Mouse (Mus musculus): ENCODE measurements around the gene Lss. TPM values are rescaled to one million over a fixed set of nuclear protein-coding genes. Genes with fewer than 3 reads are reported as not detected.

Gene Lss
- total and polyA plus RNA-seq, 3 experiments: 20.5 to 64.1 (median 46.6) TPM

DNA sequence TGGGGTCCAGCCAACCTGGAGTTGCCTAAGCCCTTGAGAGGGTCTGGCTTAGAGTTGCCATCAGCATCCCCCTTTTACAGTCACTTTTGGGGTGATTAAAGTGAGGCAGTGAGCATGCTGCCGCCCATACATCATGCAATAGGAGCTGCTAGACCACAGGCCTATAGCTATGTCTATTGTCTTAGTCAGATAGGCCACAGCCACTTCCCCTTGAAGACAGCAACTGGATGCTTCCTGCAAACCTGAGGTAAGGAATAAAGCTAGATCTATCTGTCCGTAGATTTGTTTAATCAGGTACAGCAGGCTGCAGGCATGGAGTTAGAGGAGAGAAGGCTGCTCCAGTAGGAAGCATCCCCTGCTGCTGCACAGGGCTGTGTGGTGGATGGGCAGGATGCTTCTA lies 39.7 kb downstream of the Lss start:
- Histone ChIP-seq H3K4me1 (ENCODE audit: insufficient read depth, low read depth, low read length) (no peaks in the 10 kb centered on the region), H3K36me3 (replicated peaks) (no peaks in the 10 kb centered on the region), H3K9me3 (replicated peaks) (no peaks in the 10 kb centered on the region), H3K4me3 (ENCODE audit: low read depth, low read length) (no peak overlapping the region), H3K27me3 (ENCODE audit: insufficient read depth, low read length) (peaks cover 16% of the 10 kb centered on the region)
- no peak for TF ChIP-seq GATA2 (IDR thresholded peaks at IDR 0.05; ENCODE audit: borderline replicate concordance, low read depth, low read length)
- DNase-seq (ENCODE audit: low spot score): no peak
- no peak for ATAC-seq (ENCODE audit: extremely low read depth, insufficient number of reproducible peaks, low FRiP score, poor library complexity, severe bottlenecking)

DNA sequence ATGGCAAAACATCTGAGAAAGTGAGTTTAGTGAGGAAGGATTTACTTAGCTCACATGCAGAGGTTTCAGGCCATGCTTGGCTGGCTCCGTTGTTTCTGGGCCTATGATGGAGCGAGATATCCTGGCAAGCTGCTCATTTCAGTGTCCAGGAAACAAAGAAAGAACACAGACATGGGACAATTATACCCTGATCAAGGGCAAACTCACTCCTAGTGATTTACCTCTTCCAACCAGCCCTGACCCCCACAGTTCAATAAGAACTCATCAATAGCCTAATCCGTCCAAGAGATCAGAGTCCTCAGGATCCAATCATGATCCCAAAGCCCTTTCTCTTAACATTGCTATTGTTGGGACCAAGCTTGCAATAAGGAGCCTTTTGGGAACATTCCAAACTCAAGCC lies 40.8 kb downstream of the Lss start:
- TF ChIP-seq CTCF (IDR thresholded peaks at IDR 0.05; ENCODE audit: low read depth, low read length) (no peak), POLR2AphosphoS5 (IDR thresholded peaks at IDR 0.05; ENCODE audit: insufficient replicate concordance, low read depth, low read length) (no peak), GATA1 (IDR thresholded peaks at IDR 0.05; ENCODE audit: borderline replicate concordance, low read length) (no peak), GATA2 (IDR thresholded peaks at IDR 0.05; ENCODE audit: borderline replicate concordance, low read depth, low read length) (no peak), TAL1 (conservative IDR thresholded peaks at IDR 0.05; ENCODE audit: low read depth, low read length) (no peak)
- ATAC-seq (ENCODE audit: extremely low read depth, insufficient number of reproducible peaks, low FRiP score, poor library complexity, severe bottlenecking) (no peak), DNase-seq (ENCODE audit: low spot score) (no peak)
- no peaks in the 10 kb centered on the region for H3K36me3 ChIP-seq (replicated peaks)
- peaks cover 3% of the 10 kb centered on the region; the same call in 1 of the 2 replicates for H3K4me1 ChIP-seq (ENCODE audit: insufficient read depth, low read depth, low read length)
- H3K27me3 ChIP-seq (ENCODE audit: insufficient read depth, low read length): peaks cover 21% of the 10 kb centered on the region
- no peak overlapping the region for H3K4me3 ChIP-seq (ENCODE audit: low read depth, low read length)
- no peaks in the 10 kb centered on the region for H3K9me3 ChIP-seq (replicated peaks)

DNA sequence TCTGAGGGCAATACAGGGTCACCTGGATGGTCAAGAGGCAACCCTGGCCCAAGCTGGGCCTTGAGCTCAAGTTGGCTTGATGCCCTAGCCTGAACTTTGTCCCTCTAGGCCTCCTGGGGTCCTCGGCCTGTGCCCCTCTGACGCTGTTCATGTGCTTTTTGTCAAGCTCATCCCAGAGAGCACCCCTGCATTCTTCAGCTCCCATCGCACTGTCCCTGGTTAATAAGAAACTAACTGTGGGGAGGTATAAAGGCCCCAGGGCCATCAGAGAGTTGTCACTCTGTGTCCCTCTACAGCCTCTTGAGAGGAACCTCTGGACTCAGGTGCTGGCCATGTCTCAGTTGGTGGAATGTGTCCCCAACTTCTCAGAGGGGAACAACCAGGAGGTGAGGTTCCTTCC lies 44.0 kb downstream of the Lss start, which contains the start of gene Ftcd:
Gene Ftcd, plus strand, starts transcription at position 275 of the 400 bp plus-strand sequence.
- DNase-seq (ENCODE audit: low spot score): no peak
- Histone ChIP-seq H3K9me3 (replicated peaks) (no peaks in the 10 kb centered on the region), H3K4me3 (ENCODE audit: low read depth, low read length) (no peak within 1 kb of the TSS), H3K36me3 (replicated peaks) (no peaks in the 10 kb centered on the region), H3K27me3 (ENCODE audit: insufficient read depth, low read length) (peaks cover 16% of the 10 kb centered on the region), H3K4me1 (ENCODE audit: insufficient read depth, low read depth, low read length) (peaks cover 3% of the 10 kb centered on the region; the same call in 1 of the 2 replicates)
- ATAC-seq (ENCODE audit: extremely low read depth, insufficient number of reproducible peaks, low FRiP score, poor library complexity, severe bottlenecking): no peak
- TF ChIP-seq GATA1 (IDR thresholded peaks at IDR 0.05; ENCODE audit: borderline replicate concordance, low read length) (no peak), GATA2 (IDR thresholded peaks at IDR 0.05; ENCODE audit: borderline replicate concordance, low read depth, low read length) (no peak), CTCF (IDR thresholded peaks at IDR 0.05; ENCODE audit: low read depth, low read length) (no peak), POLR2AphosphoS5 (IDR thresholded peaks at IDR 0.05; ENCODE audit: insufficient replicate concordance, low read depth, low read length) (no peak), TAL1 (conservative IDR thresholded peaks at IDR 0.05; ENCODE audit: low read depth, low read length) (no peak)

DNA sequence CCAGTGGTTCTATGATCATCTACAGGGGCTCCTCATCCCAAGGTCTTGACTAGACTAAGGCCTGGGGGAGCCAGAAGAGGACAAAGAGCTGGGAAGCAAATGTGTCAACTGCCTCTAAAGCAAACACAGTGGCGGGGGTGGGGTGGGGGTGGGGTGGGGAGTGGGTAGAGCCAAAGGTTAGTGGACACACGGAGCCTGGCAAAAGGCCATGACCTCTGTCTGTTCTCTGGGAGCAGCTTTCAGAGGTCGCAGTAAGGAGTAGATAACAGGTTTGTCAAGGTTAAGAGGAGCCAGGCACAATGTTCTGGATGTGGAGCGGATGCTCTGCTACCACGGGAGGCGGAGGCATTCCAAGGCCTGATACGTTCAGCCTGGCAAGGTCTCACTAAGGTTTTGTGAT lies 45.5 kb downstream of the Lss start:
- DNase-seq (ENCODE audit: low spot score) (no peak), ATAC-seq (ENCODE audit: extremely low read depth, insufficient number of reproducible peaks, low FRiP score, poor library complexity, severe bottlenecking) (no peak)
- H3K9me3 ChIP-seq (replicated peaks): no peaks in the 10 kb centered on the region
- H3K4me3 ChIP-seq (ENCODE audit: low read depth, low read length): no peak overlapping the region
- peaks cover 3% of the 10 kb centered on the region; the same call in 1 of the 2 replicates for H3K4me1 ChIP-seq (ENCODE audit: insufficient read depth, low read depth, low read length)
- peaks cover 16% of the 10 kb centered on the region for H3K27me3 ChIP-seq (ENCODE audit: insufficient read depth, low read length)
- TF ChIP-seq GATA2 (IDR thresholded peaks at IDR 0.05; ENCODE audit: borderline replicate concordance, low read depth, low read length) (no peak), POLR2AphosphoS5 (IDR thresholded peaks at IDR 0.05; ENCODE audit: insufficient replicate concordance, low read depth, low read length) (no peak), CTCF (IDR thresholded peaks at IDR 0.05; ENCODE audit: low read depth, low read length) (no peak), GATA1 (IDR thresholded peaks at IDR 0.05; ENCODE audit: borderline replicate concordance, low read length) (no peak), TAL1 (conservative IDR thresholded peaks at IDR 0.05; ENCODE audit: low read depth, low read length) (no peak)
- H3K36me3 ChIP-seq (replicated peaks): no peaks in the 10 kb centered on the region

DNA sequence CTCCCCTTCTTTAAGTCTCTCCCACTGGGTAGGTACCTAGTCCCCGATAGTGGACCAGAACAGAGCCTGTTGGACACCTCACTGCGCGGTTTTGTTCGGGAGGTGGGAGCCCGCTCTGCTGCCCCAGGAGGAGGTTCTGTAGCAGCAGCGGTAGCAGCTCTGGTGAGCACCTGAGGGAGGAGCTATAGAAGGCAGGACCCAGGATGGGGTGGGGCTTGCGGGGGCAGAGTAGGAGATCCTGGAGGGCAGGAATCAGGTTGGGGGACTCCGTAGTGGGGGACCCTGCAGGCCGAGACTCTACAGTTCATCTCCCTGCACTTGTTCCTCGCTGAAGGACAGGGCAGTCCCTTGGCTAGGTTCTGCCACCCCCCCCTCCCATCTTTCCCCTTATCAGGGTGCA lies 52.8 kb downstream of the Lss start:
- H3K9me3 ChIP-seq (replicated peaks): no peaks in the 10 kb centered on the region
- no peak overlapping the region for H3K4me3 ChIP-seq (ENCODE audit: low read depth, low read length)
- ATAC-seq (ENCODE audit: extremely low read depth, insufficient number of reproducible peaks, low FRiP score, poor library complexity, severe bottlenecking) (no peak), DNase-seq (ENCODE audit: low spot score) (no peak)
- H3K36me3 ChIP-seq (replicated peaks): no peaks in the 10 kb centered on the region
- peaks cover 11% of the 10 kb centered on the region; the same call in 1 of the 2 replicates for H3K27me3 ChIP-seq (ENCODE audit: insufficient read depth, low read length)
- TF ChIP-seq GATA2 (IDR thresholded peaks at IDR 0.05; ENCODE audit: borderline replicate concordance, low read depth, low read length) (no peak), GATA1 (IDR thresholded peaks at IDR 0.05; ENCODE audit: borderline replicate concordance, low read length) (no peak), TAL1 (conservative IDR thresholded peaks at IDR 0.05; ENCODE audit: low read depth, low read length) (no peak), CTCF (IDR thresholded peaks at IDR 0.05; ENCODE audit: low read depth, low read length) (no peak), POLR2AphosphoS5 (IDR thresholded peaks at IDR 0.05; ENCODE audit: insufficient replicate concordance, low read depth, low read length) (no peak)
- no peaks in the 10 kb centered on the region for H3K4me1 ChIP-seq (ENCODE audit: insufficient read depth, low read depth, low read length)

DNA sequence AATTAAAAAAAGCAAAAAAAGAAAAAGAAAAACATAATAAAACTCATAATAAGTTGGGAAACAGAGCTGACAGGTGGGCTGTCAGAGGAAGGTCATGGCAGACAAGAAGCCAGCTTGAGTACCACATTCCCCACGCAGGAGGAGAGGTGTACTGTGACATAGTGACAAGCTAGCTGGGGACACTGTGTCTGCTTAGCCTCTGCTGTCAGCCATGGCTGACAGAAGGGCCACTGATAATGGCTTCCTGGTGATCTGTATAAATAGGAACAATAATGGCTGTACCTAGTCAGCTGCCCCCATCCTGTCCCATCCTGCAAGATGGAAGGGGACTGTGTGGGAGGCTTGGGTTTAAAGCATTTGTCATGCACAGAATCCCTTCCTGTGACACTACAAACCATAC lies 54.8 kb downstream of the Lss start:
- Histone ChIP-seq H3K4me1 (ENCODE audit: insufficient read depth, low read depth, low read length) (no peaks in the 10 kb centered on the region), H3K9me3 (replicated peaks) (no peaks in the 10 kb centered on the region), H3K4me3 (ENCODE audit: low read depth, low read length) (no peak overlapping the region), H3K27me3 (ENCODE audit: insufficient read depth, low read length) (peaks cover 11% of the 10 kb centered on the region; the same call in 1 of the 2 replicates), H3K36me3 (replicated peaks) (no peaks in the 10 kb centered on the region)
- ATAC-seq (ENCODE audit: extremely low read depth, insufficient number of reproducible peaks, low FRiP score, poor library complexity, severe bottlenecking) (no peak), DNase-seq (ENCODE audit: low spot score) (no peak)
- no peak for TF ChIP-seq GATA2 (IDR thresholded peaks at IDR 0.05; ENCODE audit: borderline replicate concordance, low read depth, low read length)
- TF ChIP-seq CTCF (IDR thresholded peaks at IDR 0.05; ENCODE audit: low read depth, low read length): no peak
- no peak for TF ChIP-seq POLR2AphosphoS5 (IDR thresholded peaks at IDR 0.05; ENCODE audit: insufficient replicate concordance, low read depth, low read length)
- TF ChIP-seq TAL1 (conservative IDR thresholded peaks at IDR 0.05; ENCODE audit: low read depth, low read length): no peak
- no peak for TF ChIP-seq GATA1 (IDR thresholded peaks at IDR 0.05; ENCODE audit: borderline replicate concordance, low read length)

All from G1E (cell line).